Mouse (Mus musculus) G1E (cell line): ENCODE data around the gene Dcaf11.

Source experiments
- CTCF ChIP-seq: IDR thresholded peaks from 2 replicates; pipeline ENCODE4 v1.5.1; 2012; ENCODE audit warnings: low read depth, low read length, inconsistent platforms, mixed read lengths
- GATA1 ChIP-seq: IDR thresholded peaks from 2 replicates; pipeline ENCODE4 v1.6.1; 2012; ENCODE audit warnings: borderline replicate concordance, low read length, inconsistent platforms, mixed read lengths
- GATA2 ChIP-seq: IDR thresholded peaks from 2 replicates; pipeline ENCODE4 v1.6.1; 2012; ENCODE audit warnings: low read depth, low read length, inconsistent platforms, borderline replicate concordance
- POLR2AphosphoS5 ChIP-seq: IDR thresholded peaks from 2 replicates; pipeline ENCODE4 v1.6.1; 2012; ENCODE audit warnings: low read depth, low read length, inconsistent platforms; ENCODE audit not compliant: insufficient replicate concordance
- TAL1 ChIP-seq: conservative IDR thresholded peaks from 2 replicates; pipeline ENCODE4 v1.6.1; 2012; ENCODE audit warnings: low read depth, low read length, inconsistent platforms, mixed read lengths

GRCm38 (mm10) chr14:55510125-55510731, 49.6 kb upstream of the Dcaf11 start, which contains the start of gene Cpne6:
- TF ChIP-seq CTCF (no peak), GATA1 (no peak), GATA2 (no peak), TAL1 (no peak), POLR2AphosphoS5 (no peak)
